Mouse (Mus musculus): ENCODE data around the gene Pknox2. TPM values are rescaled to one million over a fixed set of nuclear protein-coding genes. Genes with fewer than 3 reads are reported as not detected.

The Pknox2 gene
- total RNA-seq, 1 experiment = 1.8 TPM

GRCm38 (mm10) chr9:37173376-37173775 lies 26.2 kb upstream of the Pknox2 start:
- Histone ChIP-seq H3K4me1 (ENCODE audit: control insufficient read depth in 2 of 2, insufficient read depth in 2 of 2, low read length in 2 of 2, poor library complexity in 1 of 2) (peaks cover 4 to 5% of the 10 kb centered on the region in 2 experiments), H3K4me3 (ENCODE audit: insufficient read depth in 1 of 2, low read depth in 1 of 2, low read length in 2 of 2, poor library complexity in 1 of 2, severe bottlenecking in 1 of 2) (no peak overlapping the region), H3K9ac (ENCODE audit: insufficient read depth, low read depth, low read length, poor library complexity, severe bottlenecking) (no peak overlapping the region), H3K36me3 (ENCODE audit: control insufficient read depth, insufficient read depth, low read length, poor library complexity, severe bottlenecking) (no peaks in the 10 kb centered on the region), H3K27ac (ENCODE audit: insufficient read depth, low read depth, low read length, poor library complexity, severe bottlenecking) (no peak overlapping the region), H3K9me3 (ENCODE audit: control insufficient read depth, insufficient read depth, low read depth, low read length) (no peaks in the 10 kb centered on the region)
- TF ChIP-seq ZNF384 (IDR thresholded peaks at IDR 0.05; ENCODE audit: low read depth, low read length) (no peak), ZC3H11A (IDR thresholded peaks at IDR 0.05; ENCODE audit: borderline replicate concordance, low read depth, low read length) (no peak), HCFC1 (IDR thresholded peaks at IDR 0.05; ENCODE audit: borderline replicate concordance, insufficient read depth, low read length) (no peak), MAFK (IDR thresholded peaks at IDR 0.05; ENCODE audit: insufficient read depth, low read depth, low read length) (no peak), CHD2 (IDR thresholded peaks at IDR 0.05; ENCODE audit: low read depth, low read length) (no peak)
- in situ Hi-C loops (cut with MboI; ENCODE audit: low sequenced_read_pairs in 2 of 2, unreplicated experiment in 2 of 2) = no loop called here
- no peak for DNase-seq (ENCODE audit: low read depth, low spot score)

GRCm38 (mm10) chr9:37166899-37167298 lies 19.7 kb upstream of the Pknox2 start:
- in situ Hi-C loops (cut with MboI; ENCODE audit: low sequenced_read_pairs in 2 of 2, unreplicated experiment in 2 of 2) = no loop called here
- no peaks in the 10 kb centered on the region for H3K36me3 ChIP-seq (ENCODE audit: control insufficient read depth, insufficient read depth, low read length, poor library complexity, severe bottlenecking)
- H3K9me3 ChIP-seq (ENCODE audit: control insufficient read depth, insufficient read depth, low read depth, low read length) = no peaks in the 10 kb centered on the region
- DNase-seq (ENCODE audit: low read depth, low spot score) = peak; percentile 26
- H3K4me3 ChIP-seq (ENCODE audit: insufficient read depth in 1 of 2, low read depth in 1 of 2, low read length in 2 of 2, poor library complexity in 1 of 2, severe bottlenecking in 1 of 2) = no peak overlapping the region
- no peaks in the 10 kb centered on the region for H3K4me1 ChIP-seq (ENCODE audit: control insufficient read depth in 2 of 2, insufficient read depth in 2 of 2, low read length in 2 of 2, poor library complexity in 1 of 2)
- no peak overlapping the region for H3K9ac ChIP-seq (ENCODE audit: insufficient read depth, low read depth, low read length, poor library complexity, severe bottlenecking)
- TF ChIP-seq ZC3H11A (IDR thresholded peaks at IDR 0.05; ENCODE audit: borderline replicate concordance, low read depth, low read length) = peak; percentile 56
- no peak for TF ChIP-seq MAFK (IDR thresholded peaks at IDR 0.05; ENCODE audit: insufficient read depth, low read depth, low read length)
- no peak for TF ChIP-seq CHD2 (IDR thresholded peaks at IDR 0.05; ENCODE audit: low read depth, low read length)
- no peak overlapping the region for H3K27ac ChIP-seq (ENCODE audit: insufficient read depth, low read depth, low read length, poor library complexity, severe bottlenecking)

GRCm38 (mm10) chr9:37160686-37161085 lies 13.5 kb upstream of the Pknox2 start:
- in situ Hi-C loops (cut with MboI; ENCODE audit: low sequenced_read_pairs in 2 of 2, unreplicated experiment in 2 of 2) = no loop called here
- Histone ChIP-seq H3K36me3 (ENCODE audit: control insufficient read depth, insufficient read depth, low read length, poor library complexity, severe bottlenecking) (no peaks in the 10 kb centered on the region), H3K27ac (ENCODE audit: insufficient read depth, low read depth, low read length, poor library complexity, severe bottlenecking) (no peak overlapping the region), H3K9me3 (ENCODE audit: control insufficient read depth, insufficient read depth, low read depth, low read length) (no peaks in the 10 kb centered on the region), H3K4me3 (ENCODE audit: insufficient read depth in 1 of 2, low read depth in 1 of 2, low read length in 2 of 2, poor library complexity in 1 of 2, severe bottlenecking in 1 of 2) (no peak overlapping the region), H3K9ac (ENCODE audit: insufficient read depth, low read depth, low read length, poor library complexity, severe bottlenecking) (no peak overlapping the region), H3K4me1 (ENCODE audit: control insufficient read depth in 2 of 2, insufficient read depth in 2 of 2, low read length in 2 of 2, poor library complexity in 1 of 2) (no peaks in the 10 kb centered on the region)
- TF ChIP-seq MAFK (IDR thresholded peaks at IDR 0.05; ENCODE audit: insufficient read depth, low read depth, low read length) (no peak), ZC3H11A (IDR thresholded peaks at IDR 0.05; ENCODE audit: borderline replicate concordance, low read depth, low read length) (no peak), CHD2 (IDR thresholded peaks at IDR 0.05; ENCODE audit: low read depth, low read length) (no peak), ZNF384 (IDR thresholded peaks at IDR 0.05; ENCODE audit: low read depth, low read length) (no peak), HCFC1 (IDR thresholded peaks at IDR 0.05; ENCODE audit: borderline replicate concordance, insufficient read depth, low read length) (no peak)
- DNase-seq (ENCODE audit: low read depth, low spot score) = no peak

GRCm38 (mm10) chr9:37147886-37148285 lies 679 bp upstream of the Pknox2 start:
- Histone ChIP-seq H3K36me3 (ENCODE audit: control insufficient read depth, insufficient read depth, low read length, poor library complexity, severe bottlenecking) (no peaks in the 10 kb centered on the region), H3K27ac (ENCODE audit: insufficient read depth, low read depth, low read length, poor library complexity, severe bottlenecking) (no peak overlapping the region), H3K9ac (ENCODE audit: insufficient read depth, low read depth, low read length, poor library complexity, severe bottlenecking) (no peak overlapping the region), H3K4me3 (ENCODE audit: insufficient read depth in 1 of 2, low read depth in 1 of 2, low read length in 2 of 2, poor library complexity in 1 of 2, severe bottlenecking in 1 of 2) (no peak overlapping the region), H3K4me1 (ENCODE audit: control insufficient read depth in 2 of 2, insufficient read depth in 2 of 2, low read length in 2 of 2, poor library complexity in 1 of 2) (no peaks in the 10 kb centered on the region), H3K9me3 (ENCODE audit: control insufficient read depth, insufficient read depth, low read depth, low read length) (no peaks in the 10 kb centered on the region)
- in situ Hi-C loops (cut with MboI; ENCODE audit: low sequenced_read_pairs in 2 of 2, unreplicated experiment in 2 of 2) = loop anchor here in 1 of 2 experiments (25.0 kb wide), 1 partner anchor 186 kb away; no protein-coding TSS in a partner anchor
- DNase-seq (ENCODE audit: low read depth, low spot score) = no peak
- TF ChIP-seq CHD2 (IDR thresholded peaks at IDR 0.05; ENCODE audit: low read depth, low read length) (no peak), MAFK (IDR thresholded peaks at IDR 0.05; ENCODE audit: insufficient read depth, low read depth, low read length) (no peak), HCFC1 (IDR thresholded peaks at IDR 0.05; ENCODE audit: borderline replicate concordance, insufficient read depth, low read length) (no peak)

Measured in ES-E14 (cell line).